Comparison of ENCODE assay signal across 10 mouse cellular contexts in the genomic region with DNA sequence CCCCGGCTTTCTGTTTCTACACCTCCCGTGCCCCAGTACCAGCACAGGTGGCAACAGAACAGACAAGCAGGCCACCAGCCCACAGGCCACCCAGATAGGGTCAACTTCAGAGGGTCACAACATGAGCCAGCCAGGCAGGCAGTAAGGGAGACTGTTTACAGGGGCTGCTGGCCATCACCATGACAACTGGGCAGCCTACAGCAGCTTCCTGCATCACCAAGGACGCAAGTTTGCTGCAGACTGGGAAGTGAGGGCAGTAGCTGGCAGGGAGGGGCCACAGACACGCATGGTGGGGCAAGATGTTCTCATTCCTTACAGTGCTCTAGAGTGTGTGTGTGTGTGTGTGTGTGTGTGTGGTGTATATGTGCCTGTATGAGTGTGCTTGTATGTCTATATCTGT. TPM values are rescaled to one million over a fixed set of nuclear protein-coding genes. Genes with fewer than 3 reads are reported as not detected.
A peak's percentile ranks its signal among the peaks of the same experiment; 100 is the strongest.
DNase-seq lines count a peak whose midpoint lies in the region; ATAC-seq and TF ChIP-seq lines count a peak whose summit lies in the region.
"Had no signal": no experiment of that assay in that cellular context is flagged by ENCODE, and none has a peak within 500 bp of the region (broad histone marks: within the 10 kb centered on the region; RNA-seq: fewer than 3 reads in every experiment).

No protein-coding gene starts in this region.

- no peaks in the 10 kb centered on the region for H3K36me3 ChIP-seq in heart, postnatal 0 days (replicated peaks; ENCODE audit: control insufficient read depth, insufficient read depth, low read length)
- no peaks in the 10 kb centered on the region for H3K36me3 ChIP-seq in hindbrain, embryonic 16.5 days (ENCODE audit: control insufficient read depth, insufficient read depth, low read length)

- H3K27me3 ChIP-seq in heart, postnatal 0 days (ENCODE audit: control insufficient read depth, insufficient read depth, low read length): 0 out of 2 replicates have a peak, but pooled peaks cover 4% of the 10 kb centered on the region
- no peaks in the 10 kb centered on the region; the same call in 1 of the 2 replicates for H3K27me3 ChIP-seq in hindbrain, embryonic 16.5 days (replicated peaks; ENCODE audit: control insufficient read depth, insufficient read depth, low read length)

- peaks cover 23% of the 10 kb centered on the region for H3K4me1 ChIP-seq in heart, postnatal 0 days (ENCODE audit: control insufficient read depth, insufficient read depth)
- peaks cover 12% of the 10 kb centered on the region for H3K4me1 ChIP-seq in hindbrain, embryonic 16.5 days (ENCODE audit: control insufficient read depth, insufficient read depth, low read depth, low read length)

- WGBS in heart, postnatal 0 days: 33% methylated on average over 4 of the region's 4 CpGs
- WGBS in hindbrain, embryonic 16.5 days: 30% methylated on average over 4 of the region's 4 CpGs

- H3K9ac ChIP-seq in heart, postnatal 0 days (replicated peaks; ENCODE audit: low read depth, low read length): no peak overlapping the region
- H3K9ac ChIP-seq in hindbrain, embryonic 16.5 days (ENCODE audit: low read depth, low read length): no peak overlapping the region

- ATAC-seq in heart, postnatal 0 days (ENCODE audit: insufficient read depth, low read depth): 0 out of 2 replicates have a peak, but pooled peaks have one; percentile 17
- peak; percentile 79 for ATAC-seq in activated CD4-positive, CD25-positive, alpha-beta regulatory T cell, adult 4 months
- peak; percentile 64 for ATAC-seq in hindbrain, embryonic 16.5 days

- TF ChIP-seq CTCF in heart, postnatal 0 days (IDR thresholded peaks at IDR 0.05; ENCODE audit: low read depth): no peak

- DNase-seq in heart, postnatal 0 days (ENCODE audit: low spot score): no peak
- no peak for DNase-seq in heart, postnatal 4 days
- peak; percentile 57 for DNase-seq in naive thymus-derived CD4-positive, alpha-beta T cell, adult 2 months (ENCODE audit: low read depth)
- DNase-seq in gastrocnemius, adult 18-20 months (ENCODE audit: low spot score): no peak
- DNase-seq in urinary bladder, adult 18-20 months (ENCODE audit: low spot score in 2 of 2): no peak
- no peak for DNase-seq in testis, postnatal 10 days (ENCODE audit: low spot score)

- H3K4me3 ChIP-seq in heart, postnatal 0 days (ENCODE audit: low read depth, low read length): no peak overlapping the region
- no peak overlapping the region for H3K4me3 ChIP-seq in hindbrain, embryonic 16.5 days (ENCODE audit: low read length)
- H3K4me3 ChIP-seq: erythroblast, embryonic 14.5 days had no signal

- H3K9me3 ChIP-seq in heart, postnatal 0 days (replicated peaks; ENCODE audit: control insufficient read depth, low read length): no peaks in the 10 kb centered on the region
- no peaks in the 10 kb centered on the region for H3K9me3 ChIP-seq in hindbrain, embryonic 16.5 days (ENCODE audit: control insufficient read depth, low read length)

- no peak overlapping the region for H3K27ac ChIP-seq in heart, postnatal 0 days (ENCODE audit: low read depth)
- no peak overlapping the region for H3K27ac ChIP-seq in hindbrain, embryonic 16.5 days (ENCODE audit: low read depth, low read length)

- no peak overlapping the region for H3K4me2 ChIP-seq in heart, postnatal 0 days (ENCODE audit: low read depth, low read length)
- H3K4me2 ChIP-seq in hindbrain, embryonic 16.5 days (ENCODE audit: low read length): no peak overlapping the region
- H3K4me2 ChIP-seq: liver, embryonic 11.5 days had no signal

- no peak for TF ChIP-seq EP300 in heart, postnatal 0 days (IDR thresholded peaks at IDR 0.05; ENCODE audit: low read depth)

RNA-seq across cellular contexts. Expression of gene Znfx1, which starts 18.8 kb away (rescaled TPM):
- 25.0 and 35.4 TPM in 2 replicates for total RNA-seq in heart, postnatal 0 days (2014; rRNA removed; ENCODE audit: low replicate concordance)
- 6.0 and 6.9 TPM in 2 replicates for polyA plus RNA-seq in heart, postnatal 0 days (2015; fragmentation: Nextera tagmentation; extraction: Ambion mirVana)
- 10 to 100 TPM; 19.7 to 22.4 TPM for total RNA-seq in heart, postnatal 4 days (2021)
- 10 to 100 TPM; 18.5 to 26.0 TPM for polyA plus RNA-seq in activated CD4-positive, CD25-positive, alpha-beta regulatory T cell, adult 4 months (2017; shearing (Covaris generic))
- polyA plus RNA-seq in hindbrain, embryonic 16.5 days (2015; fragmentation: Nextera tagmentation; extraction: Ambion mirVana): 6.8 and 7.6 TPM in 2 replicates
- 10 to 100 TPM; 25.7 to 26.8 TPM for total RNA-seq in gastrocnemius, adult 18-20 months (2021)

Comparison
In these comparisons a context has a peak if more than half of its experiments do, and no peak if none do; other contexts are left out.
1. ATAC-seq: peak in every context shown above with its lines; median percentile 79 in activated CD4-positive, CD25-positive, alpha-beta regulatory T cell, adult 4 months; 64 in hindbrain, embryonic 16.5 days; 17 in heart, postnatal 0 days.